Mouse (Mus musculus) embryonic facial prominence, embryonic 11.5 days (tissue): ENCODE measurements at regions not wholly inside any gene's neighbourhood (a gene's known extent, or its start where the extent isn't known, plus 50 kb on each side); places are given as distances from the start of the nearest gene placed in this dataset.
A peak's percentile ranks its signal among the peaks of the same experiment; 100 is the strongest.

ENCODE experiments used
- ATAC-seq: fragments of 200-750 bp; cut with Nextera tagmentation; replicated peaks from 2 replicates; pipeline ENCODE4 v1.8.0; 2017; ENCODE audit warnings: low read depth; ENCODE audit not compliant: insufficient number of reproducible peaks, low FRiP score, low TSS enrichment
- DNase-seq: peaks from one replicate; pipeline ENCODE4 v3.0.0-alpha.2; 2015; ENCODE audit warnings: low spot score
- H3K27ac ChIP-seq: fragments of 300-500 bp; sonication (generic); replicated peaks from 2 replicates; pipeline ENCODE4 v1.5.1; 2014; ENCODE audit warnings: mild to moderate bottlenecking, low read depth, low read length, control low read depth
- H3K27me3 ChIP-seq: fragments of 300-500 bp; sonication (generic); 2 replicates; pipeline ENCODE4 v1.6.1; 2014; ENCODE audit warnings: mild to moderate bottlenecking, low read length, moderate library complexity, mixed read lengths; ENCODE audit not compliant: control insufficient read depth, insufficient read depth
- H3K36me3 ChIP-seq: fragments of 300-500 bp; sonication (generic); replicated peaks from 2 replicates; pipeline ENCODE4 v1.6.1; 2014; ENCODE audit warnings: low read depth, mild to moderate bottlenecking, low read length, moderate library complexity, mixed read lengths; ENCODE audit not compliant: control insufficient read depth, insufficient read depth
- H3K4me1 ChIP-seq: fragments of 300-500 bp; sonication (generic); 2 replicates; pipeline ENCODE4 v1.6.1; 2014; ENCODE audit warnings: low read length, mixed read lengths; ENCODE audit not compliant: control insufficient read depth, insufficient read depth
- H3K4me2 ChIP-seq: fragments of 300-500 bp; sonication (generic); 2 replicates; pipeline ENCODE4 v1.6.1; 2014; ENCODE audit warnings: low read depth, mild to moderate bottlenecking, control low read depth, low read length, moderate library complexity
- H3K4me3 ChIP-seq: fragments of 300-500 bp; sonication (generic); 2 replicates; pipeline ENCODE4 v1.5.1; 2014; ENCODE audit warnings: low read depth, low read length, control low read depth
- H3K9ac ChIP-seq: fragments of 300-500 bp; sonication (generic); replicated peaks from 2 replicates; pipeline ENCODE4 v1.6.1; 2014; ENCODE audit warnings: mild to moderate bottlenecking, control low read depth, low read length
- H3K9me3 ChIP-seq: fragments of 300-500 bp; sonication (generic); replicated peaks from 2 replicates; pipeline ENCODE4 v1.6.1; 2016; ENCODE audit warnings: mild to moderate bottlenecking, low read length, inconsistent platforms, mixed read lengths; ENCODE audit not compliant: control insufficient read depth
- WGBS: fragments of 180-500 bp; shearing (Covaris S2); extraction: QIAGEN DNeasy Blood & Tissue Kit; methylation state at CpG from one replicate; pipeline ENCODE4 v1.1.7; 2014; 5-methylcytosine and 5-hydroxymethylcytosine counted together

- H3K27me3 ChIP-seq, result no peaks in the 10 kb centered on the region
- H3K4me1 ChIP-seq, result no peaks in the 10 kb centered on the region
- 79% methylated on average over 2 of the region's 2 CpGs for WGBS
- DNase-seq (no peak), ATAC-seq (no peak)
- no peak overlapping the region for H3K4me2 ChIP-seq
- H3K36me3 ChIP-seq, result no peaks in the 10 kb centered on the region
- H3K4me3 ChIP-seq, result no peak overlapping the region
- no peak overlapping the region for H3K27ac ChIP-seq
- H3K9ac ChIP-seq, result no peak overlapping the region
- H3K9me3 ChIP-seq, result no peaks in the 10 kb centered on the region
These were observed 120.8 kb downstream of the Dll1 start for GRCm38 (mm10) chr17:15255874-15256273.

DNA sequence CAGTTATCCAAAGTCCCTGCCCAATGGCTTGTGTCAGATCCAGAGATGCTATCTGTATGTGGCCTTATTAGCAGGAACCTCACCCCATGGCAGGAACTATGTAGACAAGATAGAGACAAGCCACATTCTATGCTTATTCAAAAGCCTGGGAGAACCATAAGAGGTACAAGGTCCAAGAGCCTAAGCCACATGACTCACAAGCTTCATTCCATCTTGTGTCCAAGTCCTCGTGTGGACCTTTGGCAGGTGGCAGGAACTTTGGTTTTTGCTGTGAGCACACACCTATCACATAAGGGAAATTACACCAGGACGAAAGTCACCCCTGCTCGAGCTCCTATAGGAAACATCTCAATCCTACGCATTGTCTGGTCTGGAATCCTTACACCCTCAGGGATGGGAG lies 122.9 kb downstream of the Dll1 start:
- H3K4me3 ChIP-seq, result no peak overlapping the region
- WGBS, result 96% methylated on average over 4 of the region's 4 CpGs

DNA sequence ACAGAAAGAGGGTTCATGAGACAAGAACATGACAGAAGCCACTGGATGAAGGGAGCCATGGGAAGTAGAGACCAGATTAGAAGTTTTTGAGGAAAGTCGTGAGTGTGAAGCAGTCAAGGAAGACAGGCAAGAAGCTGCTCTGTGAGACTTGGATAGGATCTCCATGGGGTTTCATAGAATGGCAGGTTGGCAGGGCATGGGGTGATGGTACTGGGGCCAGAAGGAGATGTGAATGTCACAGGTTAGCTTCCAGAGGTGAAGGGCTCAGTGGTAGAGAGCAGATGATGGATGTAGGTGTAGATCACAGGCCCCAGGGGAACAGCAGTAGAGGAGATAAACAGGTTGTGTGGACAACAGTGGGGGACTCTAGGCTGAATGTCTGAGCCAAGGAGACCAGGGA lies 123.4 kb downstream of the Dll1 start:
- DNase-seq (no peak), ATAC-seq (no peak)
- Histone ChIP-seq H3K36me3 (no peaks in the 10 kb centered on the region), H3K9me3 (no peaks in the 10 kb centered on the region), H3K9ac (no peak overlapping the region), H3K27ac (no peak overlapping the region), H3K4me3 (no peak overlapping the region), H3K4me1 (no peaks in the 10 kb centered on the region), H3K4me2 (no peak overlapping the region), H3K27me3 (no peaks in the 10 kb centered on the region)
- WGBS, result 94% methylated on average over 1 of the region's 1 CpGs

More for the DNA sequence above, 122.9 kb downstream of the Dll1 start:
- ATAC-seq (no peak), DNase-seq (no peak)
- Histone ChIP-seq H3K27me3 (no peaks in the 10 kb centered on the region), H3K36me3 (no peaks in the 10 kb centered on the region), H3K27ac (no peak overlapping the region), H3K9ac (no peak overlapping the region), H3K4me2 (no peak overlapping the region), H3K4me1 (no peaks in the 10 kb centered on the region), H3K9me3 (no peaks in the 10 kb centered on the region)

GRCm38 (mm10) chr17:15252187-15252586 lies 124.5 kb downstream of the Dll1 start:
- Histone ChIP-seq H3K9me3 (no peaks in the 10 kb centered on the region), H3K4me3 (no peak overlapping the region), H3K4me1 (no peaks in the 10 kb centered on the region), H3K4me2 (no peak overlapping the region), H3K9ac (no peak overlapping the region), H3K36me3 (no peaks in the 10 kb centered on the region), H3K27ac (no peak overlapping the region), H3K27me3 (no peaks in the 10 kb centered on the region)
- WGBS, result 73% methylated on average over 2 of the region's 2 CpGs
- DNase-seq (no peak), ATAC-seq (no peak)

- no peaks in the 10 kb centered on the region for H3K4me1 ChIP-seq
- H3K4me3 ChIP-seq, result no peak overlapping the region
- no peak overlapping the region for H3K4me2 ChIP-seq
- no peaks in the 10 kb centered on the region for H3K9me3 ChIP-seq
- 88% methylated on average over 1 of the region's 1 CpGs for WGBS
- H3K36me3 ChIP-seq, result no peaks in the 10 kb centered on the region
- no peak overlapping the region for H3K9ac ChIP-seq
- no peak overlapping the region for H3K27ac ChIP-seq
- no peaks in the 10 kb centered on the region for H3K27me3 ChIP-seq
- DNase-seq, result no peak
- no peak for ATAC-seq
These were observed 125.0 kb downstream of the Dll1 start for GRCm38 (mm10) chr17:15251641-15252040.

GRCm38 (mm10) chr17:15248417-15248791 lies 128.3 kb downstream of the Dll1 start:
- Histone ChIP-seq H3K4me2 (no peak overlapping the region), H3K4me3 (no peak overlapping the region), H3K27ac (peak overlapping the region; percentile 65), H3K36me3 (no peaks in the 10 kb centered on the region), H3K9me3 (no peaks in the 10 kb centered on the region), H3K27me3 (no peaks in the 10 kb centered on the region), H3K9ac (no peak overlapping the region), H3K4me1 (no peaks in the 10 kb centered on the region)
- WGBS, result 12% methylated on average over 4 of the region's 4 CpGs
- DNase-seq (no peak), ATAC-seq (peak; percentile 50)

DNA sequence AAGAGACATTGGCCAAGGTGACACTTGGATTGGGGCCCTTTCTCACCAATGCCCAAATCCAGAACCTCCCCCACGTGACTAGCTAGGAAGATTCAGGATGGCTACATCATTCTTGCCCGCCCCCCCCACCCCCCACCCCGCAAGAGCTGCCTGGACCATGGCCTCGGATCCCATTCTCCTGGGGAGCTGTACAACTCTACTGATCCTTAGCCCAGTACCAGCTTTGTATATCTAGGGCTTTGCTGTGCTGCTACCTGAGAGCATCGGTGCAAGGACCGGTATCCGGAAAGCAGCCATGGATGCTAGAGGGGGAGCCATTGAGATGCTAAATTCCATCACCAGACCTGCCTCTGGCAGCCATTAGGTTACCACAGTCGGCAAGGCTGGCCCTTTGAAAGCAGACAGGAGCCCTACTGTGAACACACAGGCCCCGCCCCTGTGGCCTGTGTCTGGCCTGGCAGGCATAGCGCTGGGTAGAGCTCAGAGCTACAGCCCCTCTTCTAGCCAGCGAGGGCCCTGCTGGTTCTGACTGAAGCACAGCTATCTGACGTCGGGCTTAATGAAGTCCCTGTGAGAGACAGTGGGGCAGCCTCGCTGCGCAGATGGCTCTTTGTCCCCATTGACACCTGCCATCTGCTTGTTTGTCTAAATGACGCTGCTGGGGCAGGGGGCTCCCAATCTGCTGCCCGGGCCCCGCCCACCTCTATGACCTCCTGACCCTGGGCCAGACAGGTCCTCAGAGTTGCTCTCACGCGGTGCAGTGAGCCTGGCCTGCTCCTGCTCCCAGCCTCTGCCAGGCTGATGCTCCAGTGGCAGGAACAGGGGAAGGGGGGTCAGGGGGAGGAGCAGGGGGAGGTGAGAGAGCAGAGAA lies 128.9 kb downstream of the Dll1 start:
- WGBS, result 3% methylated on average over 20 of the region's 20 CpGs
- Histone ChIP-seq H3K27ac (peak overlapping the region; percentile 65), H3K4me2 (0 out of 2 replicates have a peak overlapping the region, but pooled peaks have one; percentile 13), H3K4me3 (no peak overlapping the region), H3K9me3 (no peaks in the 10 kb centered on the region), H3K9ac (peak overlapping the region; percentile 43), H3K4me1 (no peaks in the 10 kb centered on the region), H3K36me3 (no peaks in the 10 kb centered on the region), H3K27me3 (no peaks in the 10 kb centered on the region)
- peak; percentile 96 for ATAC-seq
- peak; percentile 69 for DNase-seq

GRCm38 (mm10) chr17:15242976-15243635 lies 133.6 kb downstream of the Dll1 start:
- Histone ChIP-seq H3K36me3 (no peaks in the 10 kb centered on the region), H3K4me1 (no peaks in the 10 kb centered on the region), H3K9ac (no peak overlapping the region), H3K4me3 (no peak overlapping the region), H3K9me3 (no peaks in the 10 kb centered on the region), H3K4me2 (no peak overlapping the region), H3K27ac (no peak overlapping the region), H3K27me3 (no peaks in the 10 kb centered on the region)
- WGBS, result 76% methylated on average over 6 of the region's 6 CpGs
- DNase-seq (no peak), ATAC-seq (no peak)
